Mouse (Mus musculus): Measurements from ENCODE around the gene March9.

GRCm38 (mm10) chr10:127047954-127048353 lies 12.0 kb downstream of the March9 start, which contains the start of gene Cyp27b1:
- TF ChIP-seq CTCF (conservative IDR thresholded peaks at IDR 0.05; ENCODE audit: low read length) (no peak), NANOG (IDR thresholded peaks at IDR 0.05; ENCODE audit: borderline replicate concordance, low read length) (no peak)

Measured in E14TG2a.4 (cell line).